Mouse (Mus musculus) thymus, adult 18-20 months (tissue): Measurements from ENCODE around the gene Cd300c2.
"Not testable (repeated sequence)": the region's sequence is repeated elsewhere in the genome, so short reads cannot be mapped to it uniquely, and the experiment has no call there.

ENCODE experiments used
- DNase-seq, 2 experiments: peaks; one replicate each; pipeline ENCODE4 v3.0.0; 2022; ENCODE audit warnings: mixed read lengths in 2 of 2

The Cd300c2 gene

GRCm38 (mm10) chr11:115001474-115002040, at the start of gene Cd300c2:
Gene Cd300c2 (minus strand): TSS chr11:115001880.
- DNase-seq, result no peak

GRCm38 (mm10) chr11:115049282-115049895, 47.7 kb upstream of the Cd300c2 start:
- DNase-seq, result no peak

GRCm38 (mm10) chr11:115048259-115048658, 46.6 kb upstream of the Cd300c2 start, which contains the start of gene Cd300ld3:
Gene Cd300ld3 (minus strand): TSS chr11:115048409.
- no peak for DNase-seq

- not testable (repeated sequence) for DNase-seq
These were observed 36.0 kb upstream of the Cd300c2 start, which contains the start of gene Cd300ld5 for GRCm38 (mm10) chr11:115037669-115038068. Gene Cd300ld5 (minus strand): TSS chr11:115037769.

GRCm38 (mm10) chr11:115026912-115027311, 25.2 kb upstream of the Cd300c2 start, which contains the start of gene Cd300ld4:
Gene Cd300ld4 (minus strand): TSS chr11:115027012.
- not testable (repeated sequence) for DNase-seq

GRCm38 (mm10) chr11:115016093-115016492, 14.4 kb upstream of the Cd300c2 start, which contains the start of gene Cd300ld2:
Gene Cd300ld2 (minus strand): TSS chr11:115016193.
- not testable (repeated sequence) for DNase-seq

GRCm38 (mm10) chr11:115004070-115004469, 2.4 kb upstream of the Cd300c2 start:
- no peak for DNase-seq

GRCm38 (mm10) chr11:114989793-114990192, 11.9 kb downstream of the Cd300c2 start, which contains the start of gene Cd300ld:
Gene Cd300ld (minus strand): TSS chr11:114989922.
- no peak for DNase-seq

- no peak for DNase-seq
These were observed 19.8 kb downstream of the Cd300c2 start for GRCm38 (mm10) chr11:114981866-114982265.

GRCm38 (mm10) chr11:114972726-114973125, 29.0 kb downstream of the Cd300c2 start:
- no peak for DNase-seq

- no peak for DNase-seq
These were observed 32.9 kb downstream of the Cd300c2 start, which contains the start of gene Cd300c for GRCm38 (mm10) chr11:114968752-114969207. Gene Cd300c (minus strand): TSS chr11:114969157.

- no peak for DNase-seq
These were observed 36.4 kb downstream of the Cd300c2 start for GRCm38 (mm10) chr11:114965182-114965828.

- no peak for DNase-seq
These were observed 41.3 kb downstream of the Cd300c2 start for GRCm38 (mm10) chr11:114960369-114960768.
